Mouse (Mus musculus): ENCODE measurements around the gene Vmn1r88.
"Not testable (repeated sequence)": the region's sequence is repeated elsewhere in the genome, so short reads cannot be mapped to it uniquely, and the experiment has no call there.

Vmn1r88 gene

DNA sequence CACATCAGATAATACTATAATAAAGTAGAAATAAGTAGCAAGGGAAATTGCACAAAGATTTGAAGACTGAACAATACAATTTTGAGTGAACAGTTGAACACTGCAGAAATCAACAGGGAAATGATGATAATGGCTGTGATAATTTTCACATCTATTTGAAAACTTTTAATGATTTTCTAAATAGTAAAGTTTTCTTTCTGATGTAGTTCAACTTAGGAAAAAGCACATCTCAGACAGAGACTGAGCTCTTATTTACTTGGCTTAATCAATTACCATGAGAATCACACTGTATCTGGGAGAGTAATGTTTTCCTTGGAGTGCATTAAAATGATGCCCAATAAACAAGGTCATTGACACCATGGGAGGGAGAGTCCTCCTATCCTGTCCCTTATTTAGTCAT lies at the start of gene Vmn1r88:
Vmn1r88 (plus strand) TSS at position 301 of the 400 bp plus-strand sequence.
- DNase-seq (ENCODE audit: low read depth in 2 of 2, low spot score in 2 of 2) = no peak

- no peak for DNase-seq (ENCODE audit: low read depth in 2 of 2, low spot score in 2 of 2)
Measured at GRCm38 (mm10) chr7:13119817-13120216, 39.6 kb upstream of the Vmn1r88 start, which contains the start of gene Vmn1r86. Vmn1r86 (minus strand) TSS chr7:13119917.

- DNase-seq (ENCODE audit: low read depth in 2 of 2, low spot score in 2 of 2) = not testable (repeated sequence)
Measured at GRCm38 (mm10) chr7:13123554-13124153, 35.7 kb upstream of the Vmn1r88 start.

- no peak for DNase-seq (ENCODE audit: low read depth in 2 of 2, low spot score in 2 of 2)
Measured at GRCm38 (mm10) chr7:13131856-13132255, 27.5 kb upstream of the Vmn1r88 start.

- DNase-seq (ENCODE audit: low read depth in 2 of 2, low spot score in 2 of 2) = no peak
Measured at GRCm38 (mm10) chr7:13137340-13137739, 22.0 kb upstream of the Vmn1r88 start.

- DNase-seq (ENCODE audit: low read depth in 2 of 2, low spot score in 2 of 2) = no peak
Measured at GRCm38 (mm10) chr7:13140057-13140456, 19.3 kb upstream of the Vmn1r88 start, which contains the start of gene Vmn1r87. Vmn1r87 (minus strand) TSS chr7:13140157.

DNA sequence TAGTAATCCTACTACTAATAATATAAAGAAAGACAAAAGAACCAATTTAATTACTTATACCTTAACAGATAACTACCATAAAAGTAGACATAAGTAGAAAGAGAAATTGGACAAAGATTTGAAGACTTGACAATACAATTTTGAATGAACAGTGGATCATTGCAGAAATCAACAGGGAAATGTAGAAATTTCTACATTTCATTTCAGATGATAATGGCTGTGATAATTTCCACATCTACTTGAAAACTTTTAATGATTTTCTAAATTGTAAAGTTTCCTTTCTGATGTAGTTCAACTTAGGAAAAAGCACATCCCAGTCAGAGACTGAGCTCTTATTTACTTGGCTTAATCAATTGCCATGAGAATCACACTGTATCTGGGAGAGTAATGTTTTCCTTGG lies 53.4 kb downstream of the Vmn1r88 start, which contains the start of gene Vmn1r89:
Vmn1r89 (plus strand) TSS at position 301 of the 400 bp plus-strand sequence.
- no peak for DNase-seq (ENCODE audit: low read depth in 2 of 2, low spot score in 2 of 2)

All from CD8-positive naive resting alpha-beta T cell, adult 2 months (primary cell).